Mouse (Mus musculus) heart, postnatal 10 days (tissue): ENCODE results near the gene Sinhcaf. TPM values are rescaled to one million over a fixed set of nuclear protein-coding genes. Genes with fewer than 3 reads are reported as not detected.
A peak's percentile ranks its signal among the peaks of the same experiment; 100 is the strongest.
"Not testable (repeated sequence)": the region's sequence is repeated elsewhere in the genome, so short reads cannot be mapped to it uniquely, and the experiment has no call there.

ENCODE experiments used
- DNase-seq, 2 experiments: peaks; one replicate each; pipeline ENCODE4 v3.0.0; 2021
- intact Hi-C: fragments of 180-260 bp; cut with DNase I; formaldehyde crosslinking; loops from one replicate; pipeline ENCODE4 v1.15.1; 2025
- total RNA-seq, 2 experiments: library from RNA; stranded (reverse); gene quantifications; 2 replicates each; pipeline ENCODE4 v1.2.3; 2021

Sinhcaf gene
- total RNA-seq: 10 to 100 TPM in 1 of 2 experiments, 1 to 10 TPM in 1; 9.0 to 11.6 TPM

GRCm38 (mm10) chr6:148946409-148946742 lies at the start of gene Sinhcaf:
TSS of gene Sinhcaf (minus strand) at chr6:148946467.
- DNase-seq: peak; percentile 98
- intact Hi-C loops: loop anchor here (5.0 kb wide), 2 partner anchors 156 to 361 kb away; partner anchors contain the start of genes Dennd5b and Resf1

GRCm38 (mm10) chr6:148994327-148994999 lies 48.2 kb upstream of the Sinhcaf start:
- intact Hi-C loops: no loop called here
- DNase-seq: no peak

- intact Hi-C loops: no loop called here
- peak in 1 of 2 experiments; percentile 20 for DNase-seq
Measured at GRCm38 (mm10) chr6:148993117-148994077, 47.1 kb upstream of the Sinhcaf start.

GRCm38 (mm10) chr6:148992373-148993116 lies 46.3 kb upstream of the Sinhcaf start:
- intact Hi-C loops: no loop called here
- DNase-seq: no peak

DNA sequence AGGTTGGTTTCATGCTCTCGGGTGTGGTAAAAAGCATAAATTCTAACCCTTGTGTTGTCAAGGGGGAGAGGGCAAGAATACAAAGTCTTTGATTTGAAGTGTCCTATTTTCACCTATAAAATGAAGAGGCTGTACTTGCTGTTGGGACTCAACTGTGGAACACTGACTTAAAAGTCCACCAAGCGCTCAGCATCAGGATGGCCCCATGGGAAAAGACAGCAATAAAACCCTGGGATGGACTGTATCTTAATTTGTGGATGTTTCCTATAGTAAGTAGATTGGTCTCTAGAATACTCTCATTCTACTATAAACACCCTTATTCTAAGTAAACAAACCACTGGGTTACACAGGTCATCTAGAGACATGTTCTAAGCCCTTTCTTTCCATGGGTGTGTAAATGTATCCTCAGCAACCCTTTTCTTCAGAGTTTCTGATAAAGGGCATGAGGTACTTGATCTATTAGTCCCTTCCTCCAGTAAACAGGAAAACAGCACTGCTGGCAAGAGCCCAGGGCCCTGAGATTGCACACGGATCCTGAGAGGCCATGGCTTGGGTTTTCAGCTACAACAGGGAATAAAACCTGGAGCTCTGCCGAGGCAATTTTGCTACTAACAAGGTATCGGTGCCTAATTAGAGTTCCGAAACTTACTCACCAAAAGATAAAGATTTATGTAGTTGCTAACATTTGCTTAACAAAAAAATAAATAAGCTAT lies 45.5 kb upstream of the Sinhcaf start:
- intact Hi-C loops: no loop called here
- DNase-seq: no peak

DNA sequence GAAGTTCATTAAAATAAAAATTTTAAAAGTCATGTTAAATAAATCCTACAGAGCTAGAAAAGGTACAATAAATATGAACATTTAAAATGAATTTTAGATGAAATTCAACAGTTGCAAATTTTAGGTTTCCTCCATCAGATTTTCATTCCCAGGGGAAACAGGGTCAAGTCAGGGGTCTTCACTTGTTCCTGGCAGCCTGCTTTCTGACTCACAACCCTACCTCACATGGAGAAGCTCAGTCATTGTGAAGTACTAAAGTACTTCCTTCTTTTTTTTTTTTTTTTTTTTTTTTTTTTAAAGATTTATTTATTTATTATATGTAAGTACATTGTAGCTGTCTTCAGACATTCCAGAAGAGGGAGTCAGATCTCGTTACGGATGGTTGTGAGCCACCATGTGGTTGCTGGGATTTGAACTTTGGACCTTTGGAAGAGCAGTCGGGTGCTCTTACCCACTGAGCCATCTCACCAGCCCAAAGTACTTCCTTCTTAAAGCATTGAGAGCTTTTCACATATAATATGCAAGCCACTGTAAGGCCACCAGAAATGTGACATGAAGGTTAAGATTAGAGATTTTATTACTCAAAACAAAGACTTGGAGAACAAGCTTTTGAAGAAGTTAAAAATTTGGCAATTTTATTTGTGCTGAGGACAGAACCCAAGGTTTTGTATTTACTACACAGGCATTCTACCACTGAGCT lies 43.7 kb upstream of the Sinhcaf start:
- intact Hi-C loops, DNase-seq: not testable (repeated sequence)

DNA sequence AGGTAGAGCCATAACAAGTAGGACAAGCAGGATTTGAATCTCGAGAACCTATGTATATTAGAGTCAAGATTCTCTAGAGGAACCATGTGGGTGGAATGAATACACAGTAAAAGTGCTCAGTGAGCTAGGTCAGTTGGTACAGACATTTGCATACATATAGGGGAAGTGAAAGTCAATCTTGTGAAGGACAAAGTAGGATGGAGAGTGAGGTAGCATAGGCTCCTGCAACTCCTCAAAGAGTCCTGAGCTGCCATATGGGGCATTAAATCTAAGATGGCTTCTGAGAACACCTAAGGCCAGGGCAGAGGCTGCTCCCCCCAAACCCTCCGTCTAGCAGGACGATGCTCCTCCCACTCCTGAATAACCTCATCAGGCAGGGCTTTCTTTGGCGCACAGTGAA lies 39.7 kb upstream of the Sinhcaf start:
- intact Hi-C loops: no loop called here
- DNase-seq: no peak

- no peak for DNase-seq
- intact Hi-C loops: no loop called here
Measured at GRCm38 (mm10) chr6:148980495-148980894, 34.2 kb upstream of the Sinhcaf start.

- no peak for DNase-seq
- intact Hi-C loops: no loop called here
Measured at GRCm38 (mm10) chr6:148975096-148975495, 28.8 kb upstream of the Sinhcaf start.

DNA sequence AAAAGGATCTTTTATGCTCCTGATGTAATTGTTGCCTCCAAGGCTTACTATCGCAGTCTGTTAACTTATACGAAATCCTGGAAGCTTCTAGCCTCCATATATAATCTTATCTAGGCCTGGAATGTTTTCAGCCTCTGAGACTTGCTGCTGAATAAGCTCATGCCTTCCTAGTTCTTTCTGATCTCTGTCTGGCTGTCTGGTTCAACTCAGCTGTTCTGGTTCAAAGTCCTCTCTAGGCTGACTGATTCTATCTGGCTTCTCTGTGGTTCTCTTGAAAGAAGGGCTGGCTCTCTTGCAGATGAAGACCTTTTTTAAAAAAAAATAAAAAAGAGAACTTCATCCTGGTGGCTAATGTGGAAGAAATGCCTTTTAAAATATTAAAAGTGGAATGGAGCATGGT lies 26.6 kb upstream of the Sinhcaf start:
- DNase-seq: no peak
- intact Hi-C loops: no loop called here

DNA sequence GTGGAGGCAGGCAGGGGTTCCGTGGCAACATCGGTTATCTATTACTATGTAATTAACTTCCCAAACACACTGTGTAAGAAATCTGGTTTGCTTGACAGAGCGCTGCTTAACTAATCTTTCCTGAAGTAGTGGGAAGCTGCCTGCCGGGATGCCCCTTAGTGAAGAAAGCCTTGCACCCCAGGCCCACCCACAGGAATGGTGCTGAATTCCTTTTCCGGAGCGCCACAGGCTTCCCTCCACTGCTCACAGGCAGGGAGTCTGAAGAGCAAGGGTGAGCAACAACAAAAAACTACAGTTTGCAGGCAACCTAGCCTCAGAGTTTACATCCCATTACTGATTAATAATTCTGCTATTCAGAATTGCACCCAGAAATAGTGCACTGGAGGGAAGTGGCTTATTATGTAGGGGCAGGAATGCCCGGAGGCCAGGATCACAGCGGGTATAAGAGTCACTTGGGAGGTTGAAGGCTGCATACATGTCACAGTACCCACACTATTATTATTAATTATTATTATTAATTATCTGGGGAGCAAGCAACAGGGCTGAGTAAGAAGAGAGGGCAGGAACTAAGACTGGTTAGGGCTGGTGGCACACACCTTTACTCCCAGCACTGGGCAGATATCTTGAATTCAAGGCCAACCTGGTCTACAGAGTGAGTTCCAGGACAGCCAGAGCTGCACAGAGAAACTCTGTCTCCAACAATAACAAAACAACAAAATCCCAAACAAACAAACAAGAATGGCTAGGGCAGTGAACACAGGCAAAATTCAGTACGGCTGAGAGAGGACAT lies 26.0 kb upstream of the Sinhcaf start:
- intact Hi-C loops: no loop called here
- no peak for DNase-seq

DNA sequence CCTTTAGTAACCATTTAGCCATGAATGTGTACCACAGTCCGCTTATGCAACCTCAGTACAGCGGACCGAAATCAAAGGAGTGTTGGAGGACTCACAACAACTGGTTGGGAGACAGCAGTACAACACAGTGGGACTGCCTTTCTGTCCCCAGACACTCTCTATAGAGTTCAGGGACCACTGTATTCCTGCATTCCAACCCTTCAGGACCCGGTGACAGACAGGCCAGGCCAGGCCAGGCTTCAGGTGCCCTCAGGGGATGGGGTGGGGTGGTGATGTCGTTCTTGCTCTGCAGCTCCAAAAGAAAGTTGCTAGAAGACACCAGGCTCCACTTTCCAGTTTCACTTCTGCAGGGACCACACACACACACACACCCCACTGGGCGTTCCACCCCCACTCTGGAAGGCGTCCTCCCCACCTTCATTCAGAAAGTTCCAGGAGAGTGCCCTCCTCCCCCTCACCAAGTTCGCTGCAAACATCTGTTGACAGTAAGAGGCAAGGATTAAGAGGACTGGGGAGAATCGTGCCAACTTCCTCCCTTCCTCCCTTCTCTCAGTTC lies 25.2 kb upstream of the Sinhcaf start:
- intact Hi-C loops: no loop called here

GRCm38 (mm10) chr6:148961285-148961684 lies 15.0 kb upstream of the Sinhcaf start:
- DNase-seq: no peak
- intact Hi-C loops: no loop called here

More for the DNA sequence above, 25.2 kb upstream of the Sinhcaf start:
- DNase-seq: peak in 1 of 2 experiments; percentile 11

- intact Hi-C loops: no loop called here
Measured at GRCm38 (mm10) chr6:148959540-148960238, 13.4 kb upstream of the Sinhcaf start.

GRCm38 (mm10) chr6:148958712-148959111 lies 12.4 kb upstream of the Sinhcaf start:
- DNase-seq: no peak
- intact Hi-C loops: no loop called here

More at GRCm38 (mm10) chr6:148959540-148960238, 13.4 kb upstream of the Sinhcaf start:
- no peak for DNase-seq

GRCm38 (mm10) chr6:148957046-148957445 lies 10.8 kb upstream of the Sinhcaf start:
- DNase-seq: no peak
- intact Hi-C loops: no loop called here

- no peak for DNase-seq
- intact Hi-C loops: no loop called here
Measured at GRCm38 (mm10) chr6:148955641-148956420, 9.6 kb upstream of the Sinhcaf start.
